Mouse (Mus musculus): ENCODE measurements around the gene Auts2. TPM values are rescaled to one million over a fixed set of nuclear protein-coding genes. Genes with fewer than 3 reads are reported as not detected.

The Auts2 gene
- polyA plus RNA-seq, 1 experiment from 2014 or later, result 34.0 TPM

GRCm38 (mm10) chr5:132268351-132268967 lies 274.7 kb downstream of the Auts2 start:
- Histone ChIP-seq H3K9ac (no peak overlapping the region), H3K4me1 (peaks cover 10% of the 10 kb centered on the region; the same call in 1 of the 2 replicates), H3K4me2 (no peak overlapping the region), H3K27me3 (no peaks in the 10 kb centered on the region), H3K9me3 (no peaks in the 10 kb centered on the region), H3K36me3 (no peaks in the 10 kb centered on the region), H3K4me3 (no peak overlapping the region), H3K27ac (no peak overlapping the region)
- ATAC-seq (ENCODE audit: insufficient number of reproducible peaks, low FRiP score, low TSS enrichment, low read depth), result no peak
- WGBS, result 69% methylated on average over 6 of the region's 6 CpGs

GRCm38 (mm10) chr5:132265015-132265414 lies 278.1 kb downstream of the Auts2 start:
- no peak overlapping the region for H3K9ac ChIP-seq
- no peaks in the 10 kb centered on the region for H3K9me3 ChIP-seq
- H3K36me3 ChIP-seq, result no peaks in the 10 kb centered on the region
- H3K4me2 ChIP-seq, result no peak overlapping the region
- WGBS, result 36% methylated on average over 1 of the region's 1 CpGs
- ATAC-seq (ENCODE audit: insufficient number of reproducible peaks, low FRiP score, low TSS enrichment, low read depth), result no peak
- H3K27me3 ChIP-seq, result no peaks in the 10 kb centered on the region
- H3K4me3 ChIP-seq, result no peak overlapping the region
- H3K27ac ChIP-seq, result no peak overlapping the region
- peaks cover 10% of the 10 kb centered on the region; the same call in 1 of the 2 replicates for H3K4me1 ChIP-seq

GRCm38 (mm10) chr5:132261750-132262149 lies 281.4 kb downstream of the Auts2 start:
- H3K9ac ChIP-seq, result no peak overlapping the region
- 75% methylated on average over 1 of the region's 1 CpGs for WGBS
- H3K27me3 ChIP-seq, result no peaks in the 10 kb centered on the region
- no peak overlapping the region for H3K4me3 ChIP-seq
- no peak overlapping the region for H3K27ac ChIP-seq
- H3K9me3 ChIP-seq, result no peaks in the 10 kb centered on the region
- H3K4me2 ChIP-seq, result no peak overlapping the region
- ATAC-seq (ENCODE audit: insufficient number of reproducible peaks, low FRiP score, low TSS enrichment, low read depth), result no peak
- H3K36me3 ChIP-seq, result no peaks in the 10 kb centered on the region
- 0 out of 2 replicates have a peak, but pooled peaks cover 5% of the 10 kb centered on the region for H3K4me1 ChIP-seq

- no peaks in the 10 kb centered on the region for H3K4me1 ChIP-seq
- ATAC-seq (ENCODE audit: insufficient number of reproducible peaks, low FRiP score, low TSS enrichment, low read depth), result no peak
- H3K27me3 ChIP-seq, result no peaks in the 10 kb centered on the region
- no peak overlapping the region for H3K27ac ChIP-seq
- no peaks in the 10 kb centered on the region for H3K36me3 ChIP-seq
- WGBS, result 92% methylated on average over 11 of the region's 11 CpGs
- H3K4me2 ChIP-seq, result no peak overlapping the region
- H3K9me3 ChIP-seq, result no peaks in the 10 kb centered on the region
- no peak overlapping the region for H3K9ac ChIP-seq
- H3K4me3 ChIP-seq, result no peak overlapping the region
Measured at GRCm38 (mm10) chr5:132258882-132259281, 284.3 kb downstream of the Auts2 start.

GRCm38 (mm10) chr5:132255579-132255978 lies 287.6 kb downstream of the Auts2 start:
- Histone ChIP-seq H3K27me3 (no peaks in the 10 kb centered on the region), H3K27ac (no peak overlapping the region), H3K4me3 (no peak overlapping the region), H3K9ac (no peak overlapping the region), H3K4me1 (no peaks in the 10 kb centered on the region), H3K9me3 (no peaks in the 10 kb centered on the region), H3K36me3 (no peaks in the 10 kb centered on the region), H3K4me2 (no peak overlapping the region)
- WGBS, result 78% methylated on average over 8 of the region's 8 CpGs
- ATAC-seq (ENCODE audit: insufficient number of reproducible peaks, low FRiP score, low TSS enrichment, low read depth), result no peak

GRCm38 (mm10) chr5:132249523-132249922 lies 293.6 kb downstream of the Auts2 start:
- no peak overlapping the region for H3K9ac ChIP-seq
- H3K27ac ChIP-seq, result no peak overlapping the region
- no peak for ATAC-seq (ENCODE audit: insufficient number of reproducible peaks, low FRiP score, low TSS enrichment, low read depth)
- H3K27me3 ChIP-seq, result no peaks in the 10 kb centered on the region
- 60% methylated on average over 11 of the region's 11 CpGs for WGBS
- H3K36me3 ChIP-seq, result no peaks in the 10 kb centered on the region
- no peaks in the 10 kb centered on the region for H3K9me3 ChIP-seq
- H3K4me2 ChIP-seq, result no peak overlapping the region
- H3K4me1 ChIP-seq, result 0 out of 2 replicates have a peak, but pooled peaks cover 6% of the 10 kb centered on the region
- H3K4me3 ChIP-seq, result no peak overlapping the region

- no peak overlapping the region for H3K4me2 ChIP-seq
- ATAC-seq (ENCODE audit: insufficient number of reproducible peaks, low FRiP score, low TSS enrichment, low read depth), result no peak
- H3K27me3 ChIP-seq, result no peaks in the 10 kb centered on the region
- H3K4me3 ChIP-seq, result no peak overlapping the region
- no peaks in the 10 kb centered on the region for H3K36me3 ChIP-seq
- no peak overlapping the region for H3K27ac ChIP-seq
- 0 out of 2 replicates have a peak, but pooled peaks cover 6% of the 10 kb centered on the region for H3K4me1 ChIP-seq
- no peak overlapping the region for H3K9ac ChIP-seq
- 53% methylated on average over 7 of the region's 7 CpGs for WGBS
- H3K9me3 ChIP-seq, result no peaks in the 10 kb centered on the region
Measured at GRCm38 (mm10) chr5:132248069-132248468, 295.1 kb downstream of the Auts2 start.

- Histone ChIP-seq H3K27me3 (no peaks in the 10 kb centered on the region), H3K36me3 (no peaks in the 10 kb centered on the region), H3K27ac (no peak overlapping the region), H3K9ac (no peak overlapping the region), H3K4me2 (no peak overlapping the region), H3K9me3 (no peaks in the 10 kb centered on the region), H3K4me3 (no peak overlapping the region), H3K4me1 (peaks cover 8% of the 10 kb centered on the region)
- ATAC-seq (ENCODE audit: insufficient number of reproducible peaks, low FRiP score, low TSS enrichment, low read depth), result no peak
- 65% methylated on average over 5 of the region's 5 CpGs for WGBS
Measured at GRCm38 (mm10) chr5:132235460-132235859, 307.7 kb downstream of the Auts2 start.

GRCm38 (mm10) chr5:132234471-132234870 lies 308.7 kb downstream of the Auts2 start:
- 81% methylated on average over 7 of the region's 7 CpGs for WGBS
- H3K9me3 ChIP-seq, result no peaks in the 10 kb centered on the region

GRCm38 (mm10) chr5:132231280-132232047 lies 311.7 kb downstream of the Auts2 start:
- Histone ChIP-seq H3K4me2 (no peak overlapping the region), H3K9ac (no peak overlapping the region), H3K9me3 (no peaks in the 10 kb centered on the region), H3K36me3 (no peaks in the 10 kb centered on the region), H3K27me3 (no peaks in the 10 kb centered on the region), H3K4me3 (no peak overlapping the region), H3K4me1 (peaks cover 17% of the 10 kb centered on the region), H3K27ac (no peak overlapping the region)
- 0 out of 2 replicates have a peak, but pooled peaks have one; percentile 24 for ATAC-seq (ENCODE audit: insufficient number of reproducible peaks, low FRiP score, low TSS enrichment, low read depth)
- 39% methylated on average over 10 of the region's 10 CpGs for WGBS

More at GRCm38 (mm10) chr5:132234471-132234870, 308.7 kb downstream of the Auts2 start:
- H3K36me3 ChIP-seq, result no peaks in the 10 kb centered on the region
- H3K27me3 ChIP-seq, result no peaks in the 10 kb centered on the region
- ATAC-seq (ENCODE audit: insufficient number of reproducible peaks, low FRiP score, low TSS enrichment, low read depth), result no peak
- H3K9ac ChIP-seq, result no peak overlapping the region
- no peak overlapping the region for H3K4me2 ChIP-seq
- no peak overlapping the region for H3K27ac ChIP-seq
- H3K4me1 ChIP-seq, result peaks cover 12% of the 10 kb centered on the region
- H3K4me3 ChIP-seq, result no peak overlapping the region

GRCm38 (mm10) chr5:132229644-132230357 lies 313.3 kb downstream of the Auts2 start:
- 30% methylated on average over 8 of the region's 8 CpGs for WGBS
- Histone ChIP-seq H3K4me2 (no peak overlapping the region), H3K4me3 (no peak overlapping the region), H3K4me1 (peaks cover 17% of the 10 kb centered on the region), H3K9ac (no peak overlapping the region), H3K36me3 (0 out of 2 replicates have a peak, but pooled peaks cover 3% of the 10 kb centered on the region), H3K27ac (no peak overlapping the region), H3K27me3 (no peaks in the 10 kb centered on the region), H3K9me3 (no peaks in the 10 kb centered on the region)
- ATAC-seq (ENCODE audit: insufficient number of reproducible peaks, low FRiP score, low TSS enrichment, low read depth), result peak; percentile 74

GRCm38 (mm10) chr5:132229023-132229422 lies 314.1 kb downstream of the Auts2 start:
- Histone ChIP-seq H3K27me3 (no peaks in the 10 kb centered on the region), H3K4me2 (no peak overlapping the region), H3K9ac (no peak overlapping the region), H3K27ac (no peak overlapping the region), H3K9me3 (no peaks in the 10 kb centered on the region), H3K4me1 (peaks cover 17% of the 10 kb centered on the region), H3K36me3 (0 out of 2 replicates have a peak, but pooled peaks cover 3% of the 10 kb centered on the region), H3K4me3 (no peak overlapping the region)
- 77% methylated on average over 1 of the region's 1 CpGs for WGBS
- no peak for ATAC-seq (ENCODE audit: insufficient number of reproducible peaks, low FRiP score, low TSS enrichment, low read depth)

Measured in limb, embryonic 15.5 days (tissue).